Mouse (Mus musculus): ENCODE data around the gene Bcar1.

Gene Bcar1

DNA sequence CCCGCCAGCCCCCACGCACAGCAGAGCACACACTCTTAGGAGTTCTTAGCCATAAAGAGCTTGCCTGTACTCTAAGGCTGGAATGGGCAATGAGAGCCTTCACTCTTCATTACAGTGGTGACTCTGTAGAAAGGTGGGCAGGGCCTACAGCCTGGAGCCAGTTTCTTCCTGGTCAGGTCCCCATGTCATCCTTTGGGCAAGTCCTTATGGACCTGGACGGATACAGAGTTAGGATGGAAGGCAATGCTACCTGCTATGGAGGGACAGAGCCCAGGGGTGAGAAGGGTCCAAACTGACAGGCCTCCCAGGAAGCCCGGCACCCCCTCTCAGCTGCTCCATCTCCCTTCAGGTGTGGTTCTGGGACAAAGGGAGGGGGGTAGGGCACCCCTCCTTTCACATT, 7.8 kb downstream of the Bcar1 start:
- DNase-seq, result no peak

DNA sequence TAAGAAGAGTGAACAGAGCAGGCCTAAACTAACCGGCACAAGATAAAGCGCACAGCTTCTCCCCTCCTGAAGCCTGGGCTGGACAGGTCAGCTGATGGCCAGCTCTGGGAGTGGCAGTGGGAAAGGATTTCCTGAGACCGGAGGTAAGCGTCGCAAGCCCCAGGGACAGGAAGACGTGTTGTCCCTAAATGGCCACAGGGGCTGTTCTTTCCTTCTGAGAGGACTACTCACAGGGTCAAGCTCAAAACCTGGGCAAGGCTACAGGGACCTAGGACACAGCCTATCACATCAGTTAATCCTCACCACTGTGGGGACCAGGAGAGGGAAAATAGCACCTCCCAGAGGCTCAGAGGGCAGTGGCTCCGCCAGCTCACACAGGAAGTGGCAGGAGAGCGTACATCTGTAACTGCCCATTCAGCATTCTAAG, 8.3 kb downstream of the Bcar1 start:
- DNase-seq, result no peak

DNA sequence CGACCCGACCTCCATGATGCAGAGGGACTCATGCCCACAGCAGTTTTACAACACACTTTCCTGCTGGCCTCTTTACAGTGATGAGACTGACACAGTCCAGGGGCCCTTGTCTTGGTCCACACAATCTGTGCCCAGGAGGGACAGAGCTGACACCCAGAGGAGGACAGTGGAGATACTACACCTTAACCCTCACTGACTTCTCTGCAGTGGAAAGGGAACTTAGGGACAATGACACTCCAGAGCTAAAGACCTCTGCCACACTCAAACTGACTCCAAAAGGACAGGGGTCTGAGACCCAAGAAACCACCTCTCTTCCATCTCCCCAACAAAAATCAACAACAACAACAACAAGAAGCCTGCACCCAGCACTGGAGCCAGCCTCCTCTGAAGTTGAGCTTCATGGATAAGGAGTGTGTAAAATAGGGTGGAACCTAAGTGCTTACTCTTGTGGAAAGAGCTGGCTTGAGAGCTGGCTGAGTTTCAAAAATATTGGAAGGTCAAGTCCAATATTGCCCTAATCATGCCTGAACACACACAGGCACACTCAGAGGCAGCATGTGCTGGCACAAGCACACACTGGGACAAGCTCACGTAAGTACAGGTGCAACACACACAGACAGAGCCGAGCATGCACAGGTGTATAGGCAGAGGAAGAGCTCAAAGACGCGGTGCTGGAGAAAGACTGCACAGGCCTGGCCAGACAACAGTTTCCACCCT, 9.2 kb downstream of the Bcar1 start:
- DNase-seq, result no peak

DNA sequence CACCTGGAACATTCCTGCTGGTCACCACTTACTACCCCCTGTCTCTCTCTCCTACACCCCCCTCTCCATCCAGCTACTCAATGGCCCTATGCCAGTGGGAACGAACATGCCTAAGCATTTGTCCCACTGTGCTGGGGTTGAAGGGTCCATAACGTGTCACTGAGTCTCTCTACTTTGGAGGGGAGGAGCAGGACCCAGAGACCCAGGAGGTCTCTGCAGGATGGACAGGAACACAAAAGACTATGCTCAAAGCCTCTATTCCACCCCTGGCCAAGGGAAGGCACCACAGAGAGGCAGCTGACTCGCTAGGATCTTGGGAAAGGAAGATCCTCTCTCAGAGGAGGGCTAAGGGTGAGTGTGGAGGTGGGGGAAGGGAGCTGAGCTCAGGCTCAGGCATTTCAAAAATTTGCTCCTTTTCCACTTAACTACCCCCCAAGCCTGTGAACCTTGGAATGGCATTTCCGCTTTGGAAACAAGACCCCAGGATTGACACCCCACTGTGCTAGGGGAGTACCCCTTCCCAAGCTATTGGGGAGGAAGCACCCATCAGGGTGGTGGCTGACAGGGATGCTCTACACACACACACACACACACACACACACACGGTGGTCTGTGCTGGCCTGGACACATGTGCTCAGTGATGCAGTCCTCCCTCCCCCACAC, 9.9 kb downstream of the Bcar1 start:
- DNase-seq, result no peak

DNA sequence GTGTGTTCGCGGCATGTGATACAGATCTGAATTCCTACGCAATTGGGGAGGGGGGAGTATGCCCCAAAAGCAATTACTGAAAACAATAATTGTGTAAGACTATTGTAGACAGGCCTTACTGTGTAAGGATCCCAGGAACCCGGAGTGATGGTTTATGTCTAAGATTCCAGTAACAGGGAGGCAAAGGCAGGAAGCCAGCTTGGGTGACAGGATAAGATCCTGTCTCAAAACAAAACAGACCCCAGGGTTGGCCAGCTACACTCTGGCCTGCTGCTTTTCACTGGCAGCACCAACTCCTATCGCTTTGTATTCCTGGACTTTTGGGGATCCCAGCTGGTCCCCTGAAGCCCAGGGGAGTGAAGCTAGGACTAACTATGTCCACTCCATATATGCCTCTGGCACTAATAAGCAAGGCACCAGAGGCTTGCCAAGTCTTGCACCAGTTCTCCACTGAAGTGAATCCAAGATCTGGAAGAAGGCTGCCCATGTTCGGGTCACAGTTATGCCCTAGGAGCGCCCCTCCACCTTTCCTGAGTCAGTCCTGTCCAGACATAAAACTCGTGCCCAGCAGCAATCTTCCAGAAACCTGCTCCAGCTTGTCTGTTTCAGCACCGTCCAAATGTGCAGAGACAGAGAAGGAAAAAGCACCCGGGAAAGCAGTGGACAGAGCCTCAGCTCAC, 11.1 kb downstream of the Bcar1 start:
- no peak for DNase-seq

DNA sequence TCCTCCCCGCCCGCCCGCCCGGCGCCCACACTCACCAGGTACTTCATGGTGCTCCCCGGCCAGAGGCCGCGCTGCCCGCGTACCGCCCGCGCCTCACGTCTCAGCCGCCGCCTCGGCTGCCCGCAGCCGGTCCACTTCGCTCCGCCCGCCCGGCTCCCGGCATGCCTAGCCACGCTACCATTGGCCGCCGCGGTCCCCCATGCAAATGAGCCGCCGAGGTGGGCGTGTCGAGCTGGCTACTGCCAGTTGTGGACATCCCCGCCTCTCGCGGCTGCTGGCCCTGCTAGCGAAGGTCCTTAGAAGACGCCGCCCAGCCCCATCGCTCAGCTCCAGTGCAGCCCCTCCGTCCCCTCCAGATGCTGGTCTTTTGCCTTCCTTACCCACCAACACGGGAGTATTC, 11.6 kb downstream of the Bcar1 start:
- DNase-seq, result peak; percentile 96

DNA sequence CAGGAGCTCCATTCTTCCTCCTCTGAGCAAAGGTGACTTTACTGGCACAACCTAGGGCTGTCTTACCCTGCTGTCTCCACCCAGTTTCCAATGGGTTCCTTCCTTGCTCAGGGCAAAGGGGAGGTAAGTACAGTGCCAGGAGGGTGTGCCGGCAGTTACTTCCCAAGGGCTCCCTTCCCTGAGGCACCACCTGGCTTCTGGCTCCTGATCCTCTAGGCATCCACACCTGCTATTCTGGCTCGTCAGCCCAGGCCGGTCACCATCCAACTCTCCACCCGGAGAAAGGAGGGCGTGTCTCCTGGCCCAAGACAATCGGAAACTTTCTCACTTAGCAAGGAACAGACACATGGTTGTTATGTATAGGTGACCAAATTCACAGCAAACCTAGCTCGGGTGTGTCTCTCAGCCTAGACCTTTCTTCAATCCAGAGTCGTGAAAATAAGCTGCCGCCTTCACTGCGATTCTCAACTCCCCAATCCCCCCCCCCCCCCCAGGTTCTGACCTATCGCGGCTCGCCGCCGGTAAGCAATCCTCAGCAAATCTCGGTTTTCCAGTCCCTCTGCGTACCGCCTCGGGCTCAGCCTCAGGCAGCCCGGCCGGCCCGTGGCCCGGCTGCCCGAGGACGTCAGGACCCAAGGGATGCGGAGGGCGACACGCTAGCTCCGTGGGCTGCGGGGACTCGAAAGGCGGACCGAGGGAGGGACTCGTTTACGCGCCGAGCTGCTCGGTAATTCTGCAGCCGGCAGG, 12.2 kb downstream of the Bcar1 start:
- no peak for DNase-seq

DNA sequence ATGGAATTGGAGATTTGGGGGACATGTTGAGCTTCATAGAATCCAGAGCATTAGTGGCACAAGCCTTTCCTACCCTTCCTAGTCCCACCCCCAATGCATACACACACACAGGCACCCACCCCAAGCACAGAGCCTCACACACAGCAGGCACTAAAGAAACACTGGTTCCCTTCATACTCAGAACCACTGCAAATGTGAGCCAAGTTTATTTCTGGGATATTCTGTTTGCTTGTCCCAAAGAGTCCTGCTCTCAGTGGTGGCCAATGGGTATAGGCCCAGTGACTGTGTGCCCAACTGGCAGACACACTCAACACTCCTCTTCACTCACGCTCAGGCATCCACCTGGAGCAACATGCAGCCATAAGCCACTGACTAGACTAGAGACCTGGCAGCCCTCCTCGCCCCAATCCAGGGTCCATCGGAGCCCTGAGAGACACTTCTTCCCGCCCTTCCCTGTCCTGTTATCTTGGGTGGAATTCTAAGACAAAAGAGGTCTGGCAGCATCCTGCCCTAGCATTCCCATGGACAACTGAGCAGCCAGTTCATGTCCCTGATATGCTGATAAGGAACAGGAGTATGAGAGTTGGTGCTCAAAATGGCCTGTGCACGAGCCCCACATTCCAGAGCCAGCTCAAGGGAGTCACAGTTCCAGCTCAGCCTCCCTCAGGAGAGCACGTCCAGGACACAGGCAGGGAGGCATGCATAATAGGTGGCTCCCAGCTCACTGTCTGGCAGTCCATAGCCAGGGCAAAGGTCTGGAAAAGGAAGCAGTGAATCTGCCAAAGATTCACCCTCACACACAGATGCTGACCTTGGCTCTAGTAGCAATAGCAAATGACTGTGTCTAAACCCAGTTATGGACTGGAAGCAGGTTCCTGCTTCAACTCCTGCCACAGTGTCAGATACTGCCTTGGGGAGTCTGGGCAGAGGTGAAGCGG, 14.1 kb downstream of the Bcar1 start:
- DNase-seq, result peak; percentile 1

DNA sequence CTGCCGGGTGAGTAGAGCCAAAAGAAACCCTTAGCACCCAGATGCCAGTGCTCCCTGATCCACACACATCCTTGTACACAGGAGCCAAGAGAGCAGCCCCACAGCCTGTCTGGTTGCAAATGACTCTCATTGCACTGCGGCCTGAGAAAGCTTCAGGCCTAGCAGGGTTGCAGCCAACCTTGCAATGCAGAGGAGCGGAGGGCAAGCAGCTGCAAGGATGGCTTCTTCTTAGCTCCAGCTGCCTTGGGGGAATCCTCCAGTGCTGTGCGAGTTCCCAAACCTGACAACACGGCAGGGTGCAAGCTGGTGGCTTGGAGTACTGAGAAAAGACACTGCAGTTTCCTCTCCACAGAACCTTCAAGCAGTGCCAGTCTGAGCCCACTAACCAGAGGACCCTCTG, 15.1 kb downstream of the Bcar1 start:
- peak; percentile 5 for DNase-seq

DNA sequence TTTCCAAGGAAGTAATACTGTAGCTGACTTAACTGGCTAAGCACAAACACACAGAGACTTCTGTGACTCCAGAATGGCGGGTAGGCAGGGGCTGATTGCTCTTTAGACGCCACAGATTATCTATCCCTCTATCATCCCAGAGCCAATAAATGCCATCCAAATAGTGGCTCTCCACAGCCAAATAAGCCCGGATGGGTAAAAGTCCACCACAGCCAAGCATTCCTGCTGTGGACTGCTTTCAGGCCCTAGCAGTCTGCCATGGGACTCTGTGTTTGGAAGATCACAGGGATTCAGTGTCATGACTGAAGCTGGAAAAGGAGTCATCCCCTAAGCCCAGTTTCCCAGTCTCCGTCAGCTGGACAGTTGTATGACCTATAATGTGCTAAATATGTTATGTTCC, 16.1 kb downstream of the Bcar1 start:
- no peak for DNase-seq

DNA sequence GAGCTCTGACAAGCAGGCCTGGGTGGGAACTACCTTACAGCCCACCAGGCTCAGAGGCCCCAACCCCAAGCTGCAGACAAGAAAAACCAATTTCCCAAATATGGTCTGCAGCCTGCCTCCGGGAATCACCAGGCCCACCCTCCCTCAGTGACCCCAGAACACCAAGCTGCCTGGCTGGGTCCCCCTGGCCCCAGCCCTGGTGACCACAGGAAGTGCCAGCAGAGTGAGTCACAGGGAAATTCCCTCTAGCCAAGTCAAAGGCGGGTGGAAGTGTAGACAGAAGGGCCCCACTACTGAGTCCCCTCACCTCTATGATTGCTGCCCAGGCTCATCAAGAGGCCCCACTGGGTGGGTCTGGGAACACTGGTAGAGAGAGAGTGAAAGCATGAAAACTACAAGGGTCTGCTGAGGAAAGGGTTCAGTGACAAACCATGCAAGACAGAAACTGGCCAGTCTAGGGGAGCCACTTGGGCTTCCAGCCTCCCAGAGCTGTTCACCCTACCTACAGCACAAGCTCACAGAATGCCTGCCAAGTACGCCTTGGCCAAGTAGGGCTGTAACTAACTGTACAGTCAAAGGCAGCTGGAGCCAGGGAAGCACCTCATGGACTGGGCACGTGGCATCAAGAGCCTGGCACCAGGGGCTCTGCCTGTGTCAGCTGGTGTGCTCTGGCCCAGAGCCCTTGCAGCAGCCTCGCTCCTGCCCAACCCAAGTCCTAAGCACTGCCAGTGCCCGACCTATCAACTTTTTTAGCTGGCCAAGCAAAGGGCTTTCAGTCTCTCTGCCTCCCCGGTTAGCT, 17.3 kb downstream of the Bcar1 start:
- DNase-seq, result peak; percentile 61

DNA sequence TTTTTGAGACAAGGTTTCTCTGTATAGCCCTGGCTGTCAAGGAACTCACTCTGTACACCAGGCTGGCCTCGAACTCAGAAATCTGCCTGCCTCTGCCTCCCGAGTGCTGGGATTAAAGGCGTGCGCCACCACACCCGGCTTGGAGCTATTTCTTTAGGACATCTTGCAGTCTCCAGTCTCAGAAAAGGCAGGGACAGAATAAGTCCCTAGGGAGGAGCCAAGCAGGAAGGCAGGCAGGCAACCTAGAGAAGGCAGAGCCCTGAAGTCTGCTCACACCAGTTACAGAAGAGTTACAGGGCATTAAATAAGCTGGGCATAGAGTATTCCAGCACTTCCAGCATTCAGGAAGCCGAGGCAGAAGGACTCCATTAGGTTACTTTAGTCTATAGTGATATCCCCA, 18.3 kb downstream of the Bcar1 start:
- DNase-seq, result no peak

DNA sequence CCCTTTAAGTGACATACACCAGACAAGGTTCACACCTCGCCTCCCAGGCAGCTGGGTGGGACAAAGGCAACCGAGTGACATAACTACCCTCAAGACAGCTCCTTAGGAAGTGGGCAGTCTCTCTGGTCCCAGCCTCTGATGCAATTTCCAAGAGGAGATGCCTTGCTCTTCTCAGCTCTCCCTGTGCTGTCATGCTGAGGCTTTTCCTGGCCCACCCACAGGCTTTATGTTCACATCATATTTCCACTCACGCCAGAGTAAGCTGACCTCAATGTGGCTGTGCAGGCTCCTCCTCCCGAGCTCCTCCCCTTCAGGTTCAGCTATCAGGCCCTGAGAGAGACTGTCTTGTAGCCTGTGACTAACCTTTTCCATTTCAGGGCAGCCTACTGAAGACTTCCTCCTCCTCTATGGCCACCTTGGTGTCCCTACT, 23.5 kb downstream of the Bcar1 start:
- no peak for DNase-seq

DNA sequence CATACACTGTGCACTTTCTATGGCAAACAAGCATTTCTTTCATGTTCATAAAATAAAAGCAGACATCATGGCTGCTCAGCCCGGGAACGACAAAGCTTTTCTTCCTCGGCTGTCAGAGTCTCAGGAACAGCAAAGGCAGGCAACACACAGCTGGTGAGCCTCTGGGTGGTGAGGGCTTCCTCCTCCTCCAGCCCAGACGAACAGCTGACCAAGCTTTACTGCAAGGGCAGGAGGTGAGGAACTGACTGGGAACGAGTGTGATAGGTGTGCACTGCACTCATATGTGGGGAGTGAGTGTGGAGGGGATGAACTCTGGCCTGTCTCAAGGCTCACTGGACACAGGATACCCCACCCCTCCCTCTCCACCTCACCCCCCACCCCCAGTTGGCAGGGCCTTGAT, 24.7 kb downstream of the Bcar1 start:
- DNase-seq, result no peak

DNA sequence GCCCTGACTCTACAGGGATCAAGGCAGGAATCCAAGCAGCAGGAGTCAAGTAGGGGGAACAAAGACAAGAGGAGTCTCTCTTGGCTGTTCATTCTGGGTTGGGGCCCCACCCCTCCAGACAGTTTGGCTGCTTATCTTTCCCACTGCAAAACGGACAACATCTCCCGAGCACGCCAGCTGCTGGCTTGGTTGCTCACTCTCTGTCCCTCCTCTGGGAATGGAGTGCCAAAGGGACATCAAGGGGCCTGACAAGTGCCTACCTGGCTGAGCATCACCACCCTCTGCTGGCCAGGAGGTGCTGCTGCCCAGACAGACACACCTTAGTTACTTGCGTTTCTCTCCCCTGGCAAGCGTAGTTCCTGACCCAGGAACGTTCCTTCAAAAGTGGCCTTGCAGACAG, 25.7 kb downstream of the Bcar1 start:
- no peak for DNase-seq

DNA sequence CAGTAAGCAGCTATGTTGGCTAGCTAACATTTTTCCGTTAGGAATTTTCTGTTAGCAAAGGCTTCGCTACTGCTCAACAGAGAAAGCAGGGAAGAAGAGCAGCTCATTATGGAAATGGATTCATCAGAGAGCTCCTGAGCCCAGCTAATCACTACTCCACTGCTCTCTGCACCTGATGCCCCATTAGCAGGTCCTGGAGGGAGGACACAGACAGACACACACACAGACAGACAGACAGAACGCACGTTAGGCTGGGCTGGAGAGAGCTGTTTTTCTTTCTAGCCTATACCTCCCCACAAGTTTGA, 26.2 kb downstream of the Bcar1 start:
- DNase-seq, result no peak

DNA sequence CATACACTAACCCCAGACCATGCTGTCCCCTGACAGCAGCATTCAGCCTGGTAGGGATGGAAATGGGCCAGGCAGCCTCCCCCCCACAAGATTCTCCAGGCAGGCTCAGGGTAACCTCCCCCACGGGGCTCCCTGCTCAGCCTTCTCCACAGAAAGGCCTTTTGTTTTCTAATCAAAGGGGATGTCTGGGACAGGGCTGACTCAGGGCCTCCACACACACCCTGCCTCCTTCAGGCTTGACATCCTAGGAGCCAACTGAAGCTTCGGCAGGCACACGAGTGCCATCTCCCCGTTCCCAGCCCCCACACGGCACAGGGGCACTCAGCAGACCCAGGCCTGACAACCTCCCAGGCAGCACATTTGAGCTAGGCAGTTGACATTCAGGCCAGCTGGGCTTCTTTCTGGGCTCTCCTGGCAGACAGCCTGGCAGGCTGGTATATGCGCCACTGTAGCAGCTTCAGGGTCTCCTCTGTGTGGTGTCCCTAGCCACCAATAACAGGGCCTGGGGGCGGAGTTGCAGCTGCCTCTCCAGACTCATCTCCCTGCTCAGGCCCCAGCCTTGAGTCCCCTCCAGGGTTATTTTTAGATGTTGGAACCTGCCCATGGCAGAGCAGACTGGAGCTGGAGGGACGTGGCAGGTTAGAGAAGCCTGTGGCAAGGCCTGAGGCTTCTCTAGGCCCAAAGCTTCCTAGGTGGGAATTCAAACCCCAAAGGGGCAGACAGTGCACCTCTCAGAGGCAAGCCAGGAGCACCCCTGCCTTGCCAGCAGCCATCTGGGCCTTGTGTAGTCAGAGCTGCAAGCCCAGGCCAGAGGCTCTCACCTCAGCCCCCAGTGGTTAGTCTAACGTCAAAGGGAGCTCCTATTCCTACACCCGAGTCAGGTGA, 26.8 kb downstream of the Bcar1 start:
- DNase-seq, result peak; percentile 71

DNA sequence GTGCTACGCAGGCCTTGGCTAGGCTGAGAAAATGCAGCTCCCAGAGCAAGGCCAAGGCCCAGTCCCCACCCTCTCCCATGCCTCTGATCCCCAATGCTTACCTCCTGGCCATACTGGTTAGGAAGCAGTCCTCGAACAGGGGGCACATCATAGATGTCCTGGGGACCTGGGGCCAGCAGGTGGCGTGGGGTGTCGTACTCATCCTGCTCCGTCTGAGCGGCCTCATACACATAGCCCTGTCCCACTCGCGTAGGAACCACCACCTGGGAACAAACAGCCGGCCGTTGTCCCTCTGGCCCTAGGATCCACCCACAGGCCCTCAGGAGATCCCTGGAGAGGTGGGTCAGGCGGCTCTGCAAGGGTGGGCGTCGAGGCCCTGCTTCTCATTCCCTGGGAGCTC, 28.1 kb downstream of the Bcar1 start:
- no peak for DNase-seq

DNA sequence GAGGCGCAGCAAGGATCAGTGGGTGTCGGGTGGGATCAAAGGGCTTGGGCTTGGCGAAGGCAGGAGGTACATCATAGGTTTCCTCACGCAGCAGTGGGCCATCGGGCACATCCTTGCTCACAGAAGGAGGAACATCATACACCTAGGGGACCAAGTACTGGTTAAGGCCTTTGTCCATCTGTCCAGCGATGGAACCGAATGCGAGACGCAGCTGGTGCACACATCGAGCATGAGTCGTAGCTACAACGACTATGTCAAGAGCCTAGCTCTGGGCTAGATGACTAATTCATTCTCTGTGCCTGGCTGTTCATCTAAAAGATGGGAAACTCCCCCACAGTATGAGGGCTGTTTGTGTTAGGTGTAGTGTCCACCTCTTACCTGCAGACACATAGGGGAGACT, 29.3 kb downstream of the Bcar1 start:
- DNase-seq, result no peak

DNA sequence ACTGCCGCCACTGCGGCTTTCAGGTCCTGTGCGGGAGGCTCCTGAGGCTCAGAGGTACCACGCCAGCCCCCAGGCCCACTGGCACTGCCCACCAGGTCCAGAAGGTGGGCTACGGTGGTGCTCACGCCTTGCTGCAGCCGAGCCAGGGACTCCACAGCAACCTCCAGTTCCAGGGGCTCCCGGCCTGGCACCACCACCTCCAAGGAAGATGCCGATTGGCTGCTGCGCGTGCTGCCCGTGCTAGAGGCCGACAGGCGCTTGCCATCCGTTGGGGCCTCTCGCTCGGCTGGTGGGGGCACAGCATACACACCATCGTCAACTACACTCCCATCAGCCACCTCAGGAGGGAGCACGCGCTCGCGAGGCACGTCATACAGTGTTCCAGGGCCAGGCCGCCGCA, 29.8 kb downstream of the Bcar1 start:
- DNase-seq, result no peak

DNA sequence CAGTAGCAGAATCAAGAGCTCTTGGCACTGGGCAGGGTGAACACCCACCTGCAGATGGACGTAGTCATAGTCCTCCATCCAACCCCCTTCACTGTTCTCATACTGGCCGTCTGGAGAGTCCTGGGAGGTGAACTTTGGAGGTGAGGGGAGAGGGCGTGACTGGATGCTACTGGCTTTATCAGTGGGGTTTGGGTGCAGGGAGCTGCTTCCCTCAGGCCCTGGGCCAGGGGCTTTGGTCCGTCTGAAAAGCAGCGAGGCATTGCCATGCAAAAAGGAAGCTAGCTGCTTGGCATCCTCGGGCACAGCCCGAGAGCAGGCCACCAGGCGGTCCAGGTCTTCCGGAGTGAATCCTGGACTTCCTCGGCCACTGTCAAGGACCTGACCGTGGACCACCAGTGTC, 30.3 kb downstream of the Bcar1 start:
- DNase-seq, result no peak

Measured in right cerebral cortex, postnatal 14 days (tissue).